Mouse (Mus musculus) midbrain, embryonic 10.5 days (tissue): ENCODE measurements around the gene Twf2. TPM values are rescaled to one million over a fixed set of nuclear protein-coding genes. Genes with fewer than 3 reads are reported as not detected.
A peak's percentile ranks its signal among the peaks of the same experiment; 100 is the strongest.
"Not testable (repeated sequence)": the region's sequence is repeated elsewhere in the genome, so short reads cannot be mapped to it uniquely, and the experiment has no call there.

Source experiments
- DNase-seq: peaks from one replicate; pipeline ENCODE4 v3.0.0-alpha.2; 2017; ENCODE audit warnings: low spot score
- H3K27ac ChIP-seq: fragments of 300-500 bp; sonication (generic); replicated peaks from 2 replicates; pipeline ENCODE4 v1.5.1; 2016; ENCODE audit warnings: mild to moderate bottlenecking
- H3K27me3 ChIP-seq: fragments of 300-500 bp; sonication (generic); 2 replicates; pipeline ENCODE4 v1.6.1; 2016; ENCODE audit warnings: low read depth, mild to moderate bottlenecking; ENCODE audit not compliant: poor library complexity, severe bottlenecking
- H3K36me3 ChIP-seq: fragments of 300-500 bp; sonication (generic); 2 replicates; pipeline ENCODE4 v1.6.1; 2016; ENCODE audit warnings: mild to moderate bottlenecking, moderate library complexity
- H3K4me1 ChIP-seq: fragments of 300-500 bp; sonication (generic); 2 replicates; pipeline ENCODE4 v1.6.1; 2016
- H3K4me3 ChIP-seq: fragments of 300-500 bp; sonication (generic); 2 replicates; pipeline ENCODE4 v1.5.1; 2016; ENCODE audit warnings: mild to moderate bottlenecking, moderate library complexity
- H3K9me3 ChIP-seq: fragments of 300-500 bp; sonication (generic); replicated peaks from 2 replicates; pipeline ENCODE4 v1.6.1; 2016; ENCODE audit warnings: mild to moderate bottlenecking
- WGBS: fragments of 180-500 bp; shearing (Covaris S2); methylation state at CpG from one replicate; pipeline ENCODE4 v1.1.7; 2016; 5-methylcytosine and 5-hydroxymethylcytosine counted together
- polyA plus RNA-seq: library from polyadenylated mRNA; unstranded; fragments of >200 nt; fragmentation: Nextera tagmentation; extraction: Ambion mirVana; gene quantifications from 2 replicates; pipeline ENCODE4 v1.2.1, GENCODE M21; 2016

Gene Twf2
- polyA plus RNA-seq, 1 experiment from 2014 or later, result 74.8 TPM

GRCm38 (mm10) chr9:106169006-106169405 is 33.9 kb upstream of the Twf2 start:
- H3K4me1 ChIP-seq, result peaks cover 30% of the 10 kb centered on the region
- not testable (repeated sequence) for H3K27ac ChIP-seq, H3K9me3 ChIP-seq, H3K27me3 ChIP-seq, H3K4me3 ChIP-seq, H3K36me3 ChIP-seq, DNase-seq
- WGBS, result 80% methylated on average over 1 of the region's 1 CpGs

DNA sequence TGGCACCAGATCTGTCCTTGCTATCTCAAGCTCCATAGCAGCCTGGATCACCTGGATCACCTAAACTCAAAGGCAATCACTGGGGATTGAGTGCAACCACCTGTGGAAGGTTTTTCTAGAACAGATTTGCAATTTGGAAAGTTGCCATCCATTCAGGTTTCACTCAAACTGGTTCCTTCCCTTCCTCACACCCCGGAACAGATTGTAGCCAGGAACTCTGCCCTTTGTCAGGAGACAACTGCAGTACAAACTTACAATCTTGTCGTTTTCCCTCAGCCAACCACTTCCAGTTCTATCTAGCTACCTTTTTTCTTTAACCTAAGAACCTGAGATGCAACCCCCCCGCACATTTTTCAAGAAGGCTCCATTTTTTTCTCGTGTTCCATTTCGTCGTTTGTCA is 33.0 kb upstream of the Twf2 start:
- Histone ChIP-seq H3K36me3 (peaks cover 6% of the 10 kb centered on the region), H3K9me3 (no peaks in the 10 kb centered on the region), H3K4me1 (peaks cover 37% of the 10 kb centered on the region), H3K4me3 (peak overlapping the region; percentile 94), H3K27ac (peak overlapping the region; percentile 96; the same call in 1 of the 2 replicates), H3K27me3 (peaks cover 9% of the 10 kb centered on the region)
- 41% methylated on average over 6 of the region's 6 CpGs for whole genome bisulfite sequencing
- no peak for DNase-seq

DNA sequence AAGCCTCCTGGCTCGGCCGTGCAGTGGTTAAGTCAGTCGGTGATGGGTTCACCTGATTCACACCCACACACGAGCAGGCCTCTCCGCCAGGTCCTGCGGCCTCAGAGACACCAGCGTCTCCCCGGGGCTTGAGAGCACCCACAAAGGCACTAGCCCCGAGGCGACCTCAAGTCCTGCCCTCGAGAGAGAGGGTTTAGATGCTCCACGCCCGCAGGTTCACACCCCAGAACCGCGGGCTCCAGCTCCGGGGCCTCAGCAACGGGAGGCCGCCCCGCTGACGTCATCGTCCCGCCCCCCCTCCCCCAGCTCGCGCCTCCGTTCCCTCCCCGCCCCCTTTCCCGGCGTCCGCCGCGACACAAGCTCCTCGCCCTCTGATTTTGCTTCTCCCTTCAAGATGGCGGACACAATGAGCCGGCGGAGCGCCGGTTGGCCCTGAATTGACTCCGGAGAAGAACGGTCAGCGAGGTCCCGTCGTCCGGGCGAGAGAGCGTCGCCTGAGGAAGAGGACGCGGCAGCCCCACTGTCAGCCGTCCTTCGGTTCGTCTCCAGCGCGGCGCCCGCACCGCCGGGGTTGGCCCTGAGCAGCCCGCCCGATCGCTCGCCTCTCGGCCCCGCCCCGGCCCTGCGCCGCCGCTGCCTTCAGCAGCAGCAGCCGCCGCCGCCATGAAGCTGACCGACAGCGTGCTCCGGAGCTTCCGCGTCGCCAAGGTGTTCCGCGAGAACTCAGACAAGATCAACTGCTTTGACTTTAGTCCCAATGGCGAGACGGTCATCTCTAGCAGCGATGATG is 32.2 kb upstream of the Twf2 start, which contains the start of gene Wdr82:
Gene Wdr82, plus strand, starts transcription at position 373 of the 790 bp plus-strand sequence.
- Histone ChIP-seq H3K27ac (peak within 1 kb of the TSS; percentile 96), H3K27me3 (peaks cover 9% of the 10 kb centered on the region), H3K4me1 (peaks cover 34% of the 10 kb centered on the region), H3K9me3 (no peaks in the 10 kb centered on the region), H3K4me3 (peak within 1 kb of the TSS; percentile 94), H3K36me3 (peaks cover 6% of the 10 kb centered on the region)
- DNase-seq, result peak; percentile 94
- WGBS, result under 1% methylated on average over 81 of the region's 81 CpGs

GRCm38 (mm10) chr9:106171346-106172158 is 31.4 kb upstream of the Twf2 start:
- peak; percentile 64 for DNase-seq
- Histone ChIP-seq H3K27me3 (peaks cover 9% of the 10 kb centered on the region), H3K4me1 (peaks cover 32% of the 10 kb centered on the region), H3K36me3 (peaks cover 14% of the 10 kb centered on the region), H3K9me3 (no peaks in the 10 kb centered on the region), H3K27ac (peak overlapping the region; percentile 96), H3K4me3 (peak overlapping the region; percentile 94)
- WGBS, result under 1% methylated on average over 30 of the region's 30 CpGs

- DNase-seq, result no peak
- Histone ChIP-seq H3K4me3 (peak overlapping the region; percentile 94), H3K9me3 (no peaks in the 10 kb centered on the region), H3K36me3 (peaks cover 24% of the 10 kb centered on the region), H3K4me1 (peaks cover 32% of the 10 kb centered on the region), H3K27ac (no peak overlapping the region), H3K27me3 (peaks cover 9% of the 10 kb centered on the region)
- 64% methylated on average over 3 of the region's 3 CpGs for WGBS
Observed at GRCm38 (mm10) chr9:106172527-106172926, 30.4 kb upstream of the Twf2 start.

DNA sequence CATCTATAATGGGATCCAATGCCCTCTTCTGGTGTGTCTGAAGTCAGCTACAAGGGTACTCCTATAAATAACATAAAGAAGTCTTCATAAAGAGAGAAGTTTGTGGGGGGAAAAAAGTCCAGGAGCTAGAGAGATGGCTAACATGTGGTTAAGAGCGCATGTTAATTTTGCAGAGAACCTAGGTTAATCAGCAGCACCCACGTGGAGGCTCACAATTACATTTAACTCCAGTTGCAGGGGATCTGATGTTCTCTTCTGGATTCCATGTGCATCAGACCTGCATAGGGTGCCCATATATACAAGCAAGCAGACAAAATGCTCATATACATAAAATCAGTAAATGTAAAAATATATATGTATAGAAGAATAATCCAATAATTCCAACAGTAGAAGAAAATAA is 29.5 kb upstream of the Twf2 start:
- Histone ChIP-seq H3K9me3 (no peaks in the 10 kb centered on the region), H3K27me3 (peaks cover 9% of the 10 kb centered on the region), H3K27ac (no peak overlapping the region), H3K4me1 (peaks cover 32% of the 10 kb centered on the region), H3K4me3 (peak overlapping the region; percentile 94), H3K36me3 (peaks cover 32% of the 10 kb centered on the region)
- 86% methylated on average over 2 of the region's 2 CpGs for WGBS
- no peak for DNase-seq

DNA sequence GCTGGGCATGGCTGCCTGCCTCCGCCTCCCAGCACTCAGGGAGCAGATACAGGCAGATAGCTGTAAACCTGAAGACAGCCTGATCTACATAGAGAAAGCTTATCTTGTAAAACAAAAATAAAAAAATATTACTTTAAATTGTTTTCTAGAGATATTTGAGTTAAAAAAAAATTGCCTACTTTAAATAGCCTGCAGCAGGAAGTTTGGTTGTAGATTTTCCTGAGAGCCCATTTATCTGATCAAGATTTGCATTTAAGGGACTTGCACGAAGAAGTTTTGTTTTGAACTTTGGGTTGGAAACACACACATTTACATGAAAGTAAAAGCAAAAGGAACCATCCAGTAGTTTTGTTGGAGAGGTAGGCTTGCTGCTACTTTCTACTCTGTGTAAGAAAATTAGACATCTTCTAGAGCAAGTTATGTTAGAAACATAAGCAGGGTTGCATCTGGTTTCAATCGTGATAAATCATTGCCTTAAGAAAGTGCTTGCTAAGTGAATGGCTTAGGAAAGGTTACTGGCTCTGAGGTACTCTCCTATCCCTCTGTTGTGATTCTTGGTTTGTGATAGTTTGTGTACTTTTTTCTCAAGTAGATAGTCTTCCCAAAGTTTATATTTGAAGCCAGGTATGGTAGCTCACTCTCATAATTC is 27.2 kb upstream of the Twf2 start:
- DNase-seq, result no peak
- H3K36me3 ChIP-seq, result peaks cover 55% of the 10 kb centered on the region
- WGBS, result 90% methylated on average over 3 of the region's 3 CpGs

GRCm38 (mm10) chr9:106176769-106177168 is 26.1 kb upstream of the Twf2 start:
- Histone ChIP-seq H3K4me3 (no peak overlapping the region), H3K27me3 (no peaks in the 10 kb centered on the region), H3K36me3 (peaks cover 66% of the 10 kb centered on the region), H3K9me3 (no peaks in the 10 kb centered on the region), H3K27ac (no peak overlapping the region), H3K4me1 (peaks cover 26% of the 10 kb centered on the region)
- no peak for DNase-seq
- WGBS, result 94% methylated on average over 5 of the region's 5 CpGs

More for the DNA sequence above, 27.2 kb upstream of the Twf2 start:
- H3K4me1 ChIP-seq, result peaks cover 26% of the 10 kb centered on the region
- no peaks in the 10 kb centered on the region for H3K27me3 ChIP-seq
- H3K4me3 ChIP-seq, result no peak overlapping the region
- no peaks in the 10 kb centered on the region for H3K9me3 ChIP-seq
- H3K27ac ChIP-seq, result no peak overlapping the region

- peaks cover 19% of the 10 kb centered on the region for H3K4me1 ChIP-seq
- H3K27me3 ChIP-seq, result no peaks in the 10 kb centered on the region
- H3K9me3 ChIP-seq, result no peaks in the 10 kb centered on the region
- 94% methylated on average over 6 of the region's 6 CpGs for WGBS
- H3K27ac ChIP-seq, result no peak overlapping the region
- H3K4me3 ChIP-seq, result no peak overlapping the region
- peaks cover 76% of the 10 kb centered on the region for H3K36me3 ChIP-seq
- no peak for DNase-seq
Observed at GRCm38 (mm10) chr9:106177799-106178198, 25.1 kb upstream of the Twf2 start.

DNA sequence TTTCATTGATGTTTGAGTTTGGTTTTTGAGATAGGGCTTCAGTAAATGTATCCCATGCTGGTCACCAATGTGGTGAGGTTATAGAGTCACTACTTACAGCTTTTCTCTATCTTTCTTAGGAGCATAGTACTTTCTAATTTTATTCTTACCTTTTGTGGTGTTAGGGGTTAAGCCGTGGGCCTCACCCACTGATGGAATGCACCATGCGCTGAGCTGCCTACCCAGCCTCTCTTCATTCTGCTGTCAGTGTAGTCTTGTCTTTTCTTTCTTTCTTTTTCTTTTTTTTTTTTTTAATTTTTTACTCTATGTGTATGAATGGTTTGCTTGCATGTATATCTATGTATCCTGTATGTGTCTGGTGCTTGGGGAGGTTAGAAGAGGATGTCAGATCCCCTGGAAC is 23.5 kb upstream of the Twf2 start:
- 94% methylated on average over 2 of the region's 2 CpGs for WGBS
- Histone ChIP-seq H3K4me1 (peaks cover 4% of the 10 kb centered on the region), H3K9me3 (no peaks in the 10 kb centered on the region), H3K36me3 (peaks cover 86% of the 10 kb centered on the region), H3K27ac (no peak overlapping the region), H3K4me3 (no peak overlapping the region), H3K27me3 (no peaks in the 10 kb centered on the region)
- no peak for DNase-seq

DNA sequence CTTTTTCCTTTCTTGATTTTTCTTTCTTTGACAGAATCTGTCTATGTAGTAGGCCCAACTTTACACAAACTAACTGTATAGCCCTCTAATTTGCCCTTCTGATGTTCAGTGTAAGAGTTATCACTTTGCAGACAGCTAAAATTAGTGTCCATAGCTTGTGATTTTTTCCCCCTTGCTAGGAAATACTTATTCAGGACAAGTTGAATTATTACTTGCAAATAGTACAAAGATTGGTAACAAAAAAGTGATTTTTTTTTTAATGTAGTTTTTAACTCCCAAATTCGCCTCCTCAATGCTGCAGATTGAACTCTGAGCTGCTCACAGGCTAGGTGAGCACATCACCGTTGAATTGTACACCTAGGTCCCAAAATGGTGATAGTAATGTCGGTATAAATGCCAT is 22.9 kb upstream of the Twf2 start:
- no peak for DNase-seq
- no peaks in the 10 kb centered on the region for H3K4me1 ChIP-seq
- no peak overlapping the region for H3K4me3 ChIP-seq
- H3K27ac ChIP-seq, result no peak overlapping the region
- H3K27me3 ChIP-seq, result no peaks in the 10 kb centered on the region
- 94% methylated on average over 3 of the region's 3 CpGs for WGBS
- H3K9me3 ChIP-seq, result no peaks in the 10 kb centered on the region
- peaks cover 91% of the 10 kb centered on the region for H3K36me3 ChIP-seq

DNA sequence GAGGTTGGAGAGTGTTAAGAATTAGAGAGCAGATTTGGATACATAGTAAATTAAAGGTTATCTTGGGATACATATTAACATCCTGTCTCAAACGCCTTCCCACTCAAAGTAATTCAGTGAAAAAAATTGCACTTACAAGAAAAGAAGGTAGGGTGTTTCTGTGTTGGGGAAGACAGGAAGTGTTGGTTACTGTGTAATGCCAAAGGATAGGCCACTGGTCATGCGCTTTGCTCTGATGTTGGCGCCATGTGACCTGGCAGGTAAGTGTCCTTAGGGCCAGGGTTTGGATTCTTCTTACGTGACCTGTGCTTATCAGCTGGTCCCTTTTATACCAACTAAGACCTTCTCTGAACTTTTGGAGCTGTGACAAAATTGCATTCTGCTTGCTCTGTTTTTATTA is 20.8 kb upstream of the Twf2 start:
- Histone ChIP-seq H3K36me3 (peaks cover 99% of the 10 kb centered on the region), H3K9me3 (no peaks in the 10 kb centered on the region), H3K27ac (no peak overlapping the region), H3K4me3 (no peak overlapping the region), H3K4me1 (no peaks in the 10 kb centered on the region), H3K27me3 (no peaks in the 10 kb centered on the region)
- 92% methylated on average over 4 of the region's 4 CpGs for WGBS
- DNase-seq, result no peak
